Mouse (Mus musculus) forebrain, embryonic 15.5 days (tissue): ENCODE results near the gene 1700017N19Rik. TPM values are rescaled to one million over a fixed set of nuclear protein-coding genes. Genes with fewer than 3 reads are reported as not detected.

Experiments
- polyA plus RNA-seq: library from polyadenylated mRNA; unstranded; fragments of >200 nt; fragmentation: Nextera tagmentation; extraction: Ambion mirVana; gene quantifications from 2 replicates; pipeline ENCODE4 v1.2.1, GENCODE M21; 2015

Gene 1700017N19Rik
- polyA plus RNA-seq, 1 experiment from 2014 or later, result not detected

Other genes starting within 250 kb of the 1700017N19Rik start
- gene Gm4302, start 249.6 kb upstream of the 1700017N19Rik start, polyA plus RNA-seq, result not detected in 2 replicates
- not detected in 2 replicates for gene Gm4303, start 244.5 kb upstream of the 1700017N19Rik start, polyA plus RNA-seq
- gene Gm4305, start 239.4 kb upstream of the 1700017N19Rik start, polyA plus RNA-seq, result not detected in 2 replicates
- not detected in 2 replicates for gene Gm4307, start 229.1 kb upstream of the 1700017N19Rik start, polyA plus RNA-seq
- not detected in 2 replicates for gene Gm4312, start 207.9 kb upstream of the 1700017N19Rik start, polyA plus RNA-seq
- gene Tmtc3, start 103.1 kb upstream of the 1700017N19Rik start, polyA plus RNA-seq, result 9.6 and 10.1 TPM in 2 replicates
- gene Cep290, start 102.9 kb upstream of the 1700017N19Rik start, polyA plus RNA-seq, result 6.9 and 7.7 TPM in 2 replicates
- gene 4930430F08Rik, start 61 bp upstream of the 1700017N19Rik start, polyA plus RNA-seq, result 13.9 and 15.2 TPM in 2 replicates